Mouse (Mus musculus) neural tube, embryonic 14.5 days (tissue): ENCODE data around the gene Akap8. TPM values are rescaled to one million over a fixed set of nuclear protein-coding genes. Genes with fewer than 3 reads are reported as not detected.

Experiments used
- ATAC-seq: fragments of 200-750 bp; cut with Nextera tagmentation; 2 replicates; pipeline ENCODE4 v1.8.0; 2017; ENCODE audit warnings: low read depth, mild to moderate bottlenecking, moderate TSS enrichment, moderate library complexity
- H3K27ac ChIP-seq: fragments of 300-500 bp; sonication (generic); 2 replicates; pipeline ENCODE4 v1.5.1; 2014; ENCODE audit warnings: low read depth, mild to moderate bottlenecking, control low read depth, low read length, moderate library complexity, mixed read lengths
- H3K27me3 ChIP-seq: fragments of 300-500 bp; sonication (generic); 2 replicates; pipeline ENCODE4 v1.6.1; 2014; ENCODE audit warnings: low read length; ENCODE audit not compliant: control insufficient read depth, insufficient read depth
- H3K36me3 ChIP-seq: fragments of 300-500 bp; sonication (generic); 2 replicates; pipeline ENCODE4 v1.6.1; 2014; ENCODE audit warnings: low read length, mixed read lengths; ENCODE audit not compliant: control insufficient read depth, insufficient read depth
- H3K4me1 ChIP-seq: fragments of 300-500 bp; sonication (generic); 2 replicates; pipeline ENCODE4 v1.6.1; 2014; ENCODE audit warnings: low read length; ENCODE audit not compliant: control insufficient read depth, insufficient read depth
- H3K4me2 ChIP-seq: fragments of 300-500 bp; sonication (generic); 2 replicates; pipeline ENCODE4 v1.6.1; 2014; ENCODE audit warnings: mild to moderate bottlenecking, low read depth, low read length, control low read depth
- H3K4me3 ChIP-seq: fragments of 300-500 bp; sonication (generic); 2 replicates; pipeline ENCODE4 v1.5.1; 2014; ENCODE audit warnings: low read depth, low read length, control low read depth, mixed read lengths
- H3K9ac ChIP-seq: fragments of 300-500 bp; sonication (generic); replicated peaks from 2 replicates; pipeline ENCODE4 v1.6.1; 2014; ENCODE audit warnings: low read depth, mild to moderate bottlenecking, control low read depth, low read length, mixed read lengths
- H3K9me3 ChIP-seq: fragments of 300-500 bp; sonication (generic); 2 replicates; pipeline ENCODE4 v1.6.1; 2016; ENCODE audit warnings: low read length; ENCODE audit not compliant: control insufficient read depth
- WGBS: fragments of 180-500 bp; shearing (Covaris S2); extraction: QIAGEN DNeasy Blood & Tissue Kit; methylation state at CpG from one replicate; pipeline ENCODE4 v1.1.7; 2014; 5-methylcytosine and 5-hydroxymethylcytosine counted together
- polyA plus RNA-seq: library from polyadenylated mRNA; unstranded; fragments of >200 nt; fragmentation: Nextera tagmentation; extraction: Ambion mirVana; gene quantifications from 2 replicates; pipeline ENCODE4 v1.2.1, GENCODE M21; 2014

Akap8 gene
- polyA plus RNA-seq, 1 experiment from 2014 or later = 67.0 TPM

DNA sequence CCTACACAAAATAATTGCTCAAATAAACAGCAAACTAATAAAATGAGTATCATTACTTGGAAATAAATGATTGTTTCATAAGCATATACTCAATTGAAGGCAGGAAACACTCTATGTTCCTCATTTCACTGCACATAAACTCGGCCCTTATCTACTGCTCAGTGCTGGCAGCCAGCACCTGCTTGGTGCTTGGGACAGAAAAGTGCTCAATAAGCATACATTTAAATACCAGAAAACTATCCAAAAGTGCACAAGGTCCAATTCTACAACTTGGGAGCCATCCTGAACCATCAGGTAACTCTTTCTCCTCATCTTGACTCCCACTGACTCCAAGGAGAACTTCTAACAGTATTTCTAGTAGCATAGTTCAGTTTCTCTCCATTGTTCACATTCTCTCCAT, 53.4 kb downstream of the Akap8 start:
- Histone ChIP-seq H3K9me3 (no peaks in the 10 kb centered on the region), H3K4me3 (no peak overlapping the region), H3K27me3 (no peaks in the 10 kb centered on the region), H3K27ac (no peak overlapping the region), H3K36me3 (no peaks in the 10 kb centered on the region), H3K4me2 (no peak overlapping the region), H3K9ac (no peak overlapping the region), H3K4me1 (no peaks in the 10 kb centered on the region)
- no peak for ATAC-seq
- 100% methylated on average over 1 of the region's 1 CpGs for WGBS

GRCm38 (mm10) chr17:32263672-32264071, 57.4 kb downstream of the Akap8 start:
- H3K27me3 ChIP-seq = no peaks in the 10 kb centered on the region
- no peaks in the 10 kb centered on the region for H3K4me1 ChIP-seq
- no peak overlapping the region for H3K9ac ChIP-seq
- ATAC-seq = no peak
- no peaks in the 10 kb centered on the region for H3K9me3 ChIP-seq
- WGBS = 81% methylated on average over 2 of the region's 2 CpGs
- no peak overlapping the region for H3K4me2 ChIP-seq
- no peak overlapping the region for H3K4me3 ChIP-seq
- no peak overlapping the region for H3K27ac ChIP-seq
- H3K36me3 ChIP-seq = no peaks in the 10 kb centered on the region

DNA sequence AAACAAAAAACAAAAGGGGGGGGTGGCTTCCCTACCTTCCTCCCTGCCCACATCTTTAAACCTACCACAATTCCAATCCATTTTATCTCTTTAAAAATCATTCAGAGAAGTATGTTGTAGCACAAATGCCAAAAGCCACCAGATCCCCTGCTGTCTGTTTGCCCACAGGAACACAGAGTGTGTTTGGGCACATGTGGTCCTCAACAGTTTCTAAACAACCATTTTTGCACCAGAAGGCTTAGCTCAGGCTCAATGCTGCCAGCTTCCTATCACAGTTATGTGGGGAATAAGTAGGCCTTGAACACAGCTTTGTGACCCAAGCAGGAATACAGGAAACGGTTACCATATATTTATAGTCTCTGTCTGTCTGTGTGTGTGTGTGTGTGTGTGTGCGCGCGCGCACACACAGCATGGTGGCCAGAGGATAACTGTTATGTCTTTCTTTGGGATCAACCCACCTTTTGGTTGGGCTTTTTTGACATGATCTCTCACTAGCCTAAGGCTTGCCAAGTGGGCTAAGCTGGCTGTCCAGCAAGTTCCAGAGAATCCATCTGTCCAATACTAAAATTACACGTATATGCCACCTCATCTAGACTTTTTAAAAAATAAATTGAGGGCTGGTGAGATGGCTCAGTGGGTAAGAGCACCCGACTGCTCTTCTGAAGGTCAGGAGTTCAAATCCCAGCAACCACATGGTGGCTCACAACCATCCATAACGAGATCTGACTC, 58.0 kb downstream of the Akap8 start:
- H3K4me1 ChIP-seq = no peaks in the 10 kb centered on the region
- no peaks in the 10 kb centered on the region for H3K9me3 ChIP-seq
- no peaks in the 10 kb centered on the region for H3K36me3 ChIP-seq
- WGBS = 95% methylated on average over 8 of the region's 8 CpGs
- ATAC-seq = no peak
- H3K4me2 ChIP-seq = no peak overlapping the region
- no peak overlapping the region for H3K9ac ChIP-seq
- no peak overlapping the region for H3K4me3 ChIP-seq
- no peaks in the 10 kb centered on the region for H3K27me3 ChIP-seq
- H3K27ac ChIP-seq = no peak overlapping the region

DNA sequence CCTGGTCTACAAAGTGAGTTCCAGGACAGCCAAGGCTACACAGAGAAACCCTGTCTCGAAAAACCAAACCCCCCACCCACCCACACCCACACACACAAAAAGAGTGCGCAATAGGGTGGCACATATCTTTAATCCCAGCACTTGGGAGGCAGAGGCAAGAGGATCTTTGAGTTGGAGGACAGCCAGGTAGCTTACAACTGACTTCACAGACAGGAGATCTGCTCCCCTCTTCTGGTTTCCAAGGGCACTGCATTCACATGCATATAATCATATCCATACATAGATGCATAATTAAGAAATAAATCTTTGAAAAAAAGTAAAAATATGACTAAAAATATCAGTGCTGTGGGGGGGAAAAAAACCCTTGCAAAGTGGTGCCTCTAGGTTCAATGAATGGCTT, 62.2 kb downstream of the Akap8 start:
- Histone ChIP-seq H3K4me2 (no peak overlapping the region), H3K9ac (no peak overlapping the region), H3K9me3 (no peaks in the 10 kb centered on the region), H3K4me1 (no peaks in the 10 kb centered on the region), H3K36me3 (no peaks in the 10 kb centered on the region), H3K27me3 (no peaks in the 10 kb centered on the region), H3K4me3 (no peak overlapping the region), H3K27ac (no peak overlapping the region)
- 96% methylated on average over 2 of the region's 2 CpGs for WGBS
- no peak for ATAC-seq

GRCm38 (mm10) chr17:32257944-32258343, 63.1 kb downstream of the Akap8 start:
- H3K27me3 ChIP-seq = no peaks in the 10 kb centered on the region
- ATAC-seq = no peak
- no peak overlapping the region for H3K9ac ChIP-seq
- 55% methylated on average over 6 of the region's 6 CpGs for WGBS
- no peak overlapping the region for H3K4me2 ChIP-seq
- H3K27ac ChIP-seq = no peak overlapping the region
- H3K4me3 ChIP-seq = no peak overlapping the region
- H3K9me3 ChIP-seq = no peaks in the 10 kb centered on the region
- H3K4me1 ChIP-seq = no peaks in the 10 kb centered on the region
- no peaks in the 10 kb centered on the region for H3K36me3 ChIP-seq

- 92% methylated on average over 2 of the region's 2 CpGs for WGBS
- Histone ChIP-seq H3K4me1 (no peaks in the 10 kb centered on the region), H3K9ac (no peak overlapping the region), H3K4me2 (no peak overlapping the region), H3K27me3 (no peaks in the 10 kb centered on the region), H3K4me3 (no peak overlapping the region), H3K27ac (no peak overlapping the region), H3K9me3 (no peaks in the 10 kb centered on the region), H3K36me3 (no peaks in the 10 kb centered on the region)
- no peak for ATAC-seq
Observed at GRCm38 (mm10) chr17:32257452-32257851, 63.6 kb downstream of the Akap8 start.

DNA sequence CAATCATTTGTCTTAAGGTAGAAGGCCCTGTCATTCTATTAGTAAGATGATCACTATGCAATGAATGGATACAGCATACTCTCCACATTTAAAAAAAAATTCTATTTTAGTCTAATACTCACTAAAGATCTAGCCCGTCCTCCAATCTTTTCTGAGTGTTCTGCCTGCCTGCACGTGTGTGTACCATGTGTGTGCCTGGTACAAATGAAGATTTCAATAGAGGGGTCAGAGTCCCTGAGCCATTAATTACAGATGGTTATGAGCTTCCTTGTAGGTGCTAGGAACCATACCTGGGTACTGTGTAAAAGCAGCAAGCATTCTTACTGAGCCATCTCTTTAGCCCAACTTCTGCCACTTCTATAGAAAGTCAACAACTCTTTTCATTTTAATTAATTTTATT, 64.1 kb downstream of the Akap8 start:
- Histone ChIP-seq H3K27me3 (no peaks in the 10 kb centered on the region), H3K4me2 (no peak overlapping the region), H3K9ac (no peak overlapping the region), H3K4me3 (no peak overlapping the region), H3K27ac (no peak overlapping the region), H3K4me1 (no peaks in the 10 kb centered on the region), H3K36me3 (no peaks in the 10 kb centered on the region), H3K9me3 (no peaks in the 10 kb centered on the region)
- WGBS = 83% methylated on average over 2 of the region's 2 CpGs
- no peak for ATAC-seq

Other genes with a start within 250 kb of the Akap8 start
- gene Notch3, start 154.4 kb downstream of the Akap8 start, polyA plus RNA-seq = 8.0 and 8.3 TPM in 2 replicates
- gene Ephx3, start 131.7 kb downstream of the Akap8 start, polyA plus RNA-seq = 0.33 and 0.46 TPM in 2 replicates
- 82.2 and 89.5 TPM in 2 replicates for gene Brd4, start 36.5 kb downstream of the Akap8 start, polyA plus RNA-seq
- gene Akap8l, start 29.4 kb upstream of the Akap8 start, polyA plus RNA-seq = 123 and 158 TPM in 2 replicates
- 46.2 and 46.8 TPM in 2 replicates for gene Wiz, start 68.2 kb upstream of the Akap8 start, polyA plus RNA-seq
- 0.41 and 0.42 TPM in 2 replicates for gene Rasal3, start 82.3 kb upstream of the Akap8 start, polyA plus RNA-seq
- not detected in 2 replicates for gene Pglyrp2, start 102.9 kb upstream of the Akap8 start, polyA plus RNA-seq
- 0.79 and 0.92 TPM in 2 replicates for gene Cyp4f39, start 131.5 kb upstream of the Akap8 start, polyA plus RNA-seq
- 12.1 and 13.1 TPM in 2 replicates for gene Cyp4f17, start 184.8 kb upstream of the Akap8 start, polyA plus RNA-seq
- gene Cyp4f16, start 215.3 kb upstream of the Akap8 start, polyA plus RNA-seq = 14.0 and 19.0 TPM in 2 replicates